Mouse (Mus musculus) heart, postnatal 0 days (tissue): ENCODE data around the gene Fam172a. TPM values are rescaled to one million over a fixed set of nuclear protein-coding genes. Genes with fewer than 3 reads are reported as not detected.

Experiments
- ATAC-seq: fragments of 200-750 bp; cut with Nextera tagmentation; 2 replicates; pipeline ENCODE4 v1.8.0; 2017; ENCODE audit warnings: low read depth, moderate number of reproducible peaks, moderate library complexity; ENCODE audit not compliant: insufficient read depth
- DNase-seq: peaks from one replicate; pipeline ENCODE4 v3.0.0-alpha.2; 2016; ENCODE audit warnings: low spot score
- H3K27ac ChIP-seq: fragments of 300-500 bp; sonication (generic); 2 replicates; pipeline ENCODE4 v1.5.1; 2014; ENCODE audit warnings: low read depth, mild to moderate bottlenecking
- H3K27me3 ChIP-seq: fragments of 300-500 bp; sonication (generic); 2 replicates; pipeline ENCODE4 v1.6.1; 2014; ENCODE audit warnings: low read length, mixed read lengths; ENCODE audit not compliant: control insufficient read depth, insufficient read depth
- H3K36me3 ChIP-seq: fragments of 300-500 bp; sonication (generic); replicated peaks from 2 replicates; pipeline ENCODE4 v1.6.1; 2014; ENCODE audit warnings: low read length, mixed read lengths; ENCODE audit not compliant: control insufficient read depth, insufficient read depth
- H3K4me1 ChIP-seq: fragments of 300-500 bp; sonication (generic); 2 replicates; pipeline ENCODE4 v1.6.1; 2014; ENCODE audit warnings: antibody characterized with exemption; ENCODE audit not compliant: control insufficient read depth, insufficient read depth
- H3K4me2 ChIP-seq: fragments of 300-500 bp; sonication (generic); 2 replicates; pipeline ENCODE4 v1.6.1; 2014; ENCODE audit warnings: low read depth, mild to moderate bottlenecking, low read length, moderate library complexity
- H3K4me3 ChIP-seq: fragments of 300-500 bp; sonication (generic); 2 replicates; pipeline ENCODE4 v1.5.1; 2014; ENCODE audit warnings: low read depth, low read length
- H3K9ac ChIP-seq: fragments of 300-500 bp; sonication (generic); replicated peaks from 2 replicates; pipeline ENCODE4 v1.6.1; 2014; ENCODE audit warnings: low read depth, low read length, mixed read lengths
- H3K9me3 ChIP-seq: fragments of 300-500 bp; sonication (generic); replicated peaks from 2 replicates; pipeline ENCODE4 v1.6.1; 2016; ENCODE audit warnings: low read length; ENCODE audit not compliant: control insufficient read depth
- CTCF ChIP-seq: IDR thresholded peaks from 2 replicates; pipeline ENCODE4 v1.5.1; 2016; ENCODE audit warnings: antibody characterized with exemption, control low read depth, low read depth
- EP300 ChIP-seq: IDR thresholded peaks from 2 replicates; pipeline ENCODE4 v1.6.1; 2016; ENCODE audit warnings: antibody characterized with exemption, low read depth
- WGBS: fragments of 180-500 bp; shearing (Covaris S2); extraction: QIAGEN DNeasy Blood & Tissue Kit; methylation state at CpG from one replicate; pipeline ENCODE4 v1.1.7; 2014; 5-methylcytosine and 5-hydroxymethylcytosine counted together
- polyA plus RNA-seq: library from polyadenylated mRNA; unstranded; fragments of >200 nt; fragmentation: Nextera tagmentation; extraction: Ambion mirVana; gene quantifications from 2 replicates; pipeline ENCODE4 v1.2.1, GENCODE M21; 2015
- total RNA-seq: library from RNA; depleted of rRNA; stranded (reverse); fragments of >200 nt; gene quantifications from 2 replicates; pipeline ENCODE4 v1.2.3, GENCODE M21; 2014; ENCODE audit warnings: low replicate concordance

Gene Fam172a
- total and polyA plus RNA-seq, 2 experiments from 2014 or later = 11.2 to 14.8 TPM

DNA sequence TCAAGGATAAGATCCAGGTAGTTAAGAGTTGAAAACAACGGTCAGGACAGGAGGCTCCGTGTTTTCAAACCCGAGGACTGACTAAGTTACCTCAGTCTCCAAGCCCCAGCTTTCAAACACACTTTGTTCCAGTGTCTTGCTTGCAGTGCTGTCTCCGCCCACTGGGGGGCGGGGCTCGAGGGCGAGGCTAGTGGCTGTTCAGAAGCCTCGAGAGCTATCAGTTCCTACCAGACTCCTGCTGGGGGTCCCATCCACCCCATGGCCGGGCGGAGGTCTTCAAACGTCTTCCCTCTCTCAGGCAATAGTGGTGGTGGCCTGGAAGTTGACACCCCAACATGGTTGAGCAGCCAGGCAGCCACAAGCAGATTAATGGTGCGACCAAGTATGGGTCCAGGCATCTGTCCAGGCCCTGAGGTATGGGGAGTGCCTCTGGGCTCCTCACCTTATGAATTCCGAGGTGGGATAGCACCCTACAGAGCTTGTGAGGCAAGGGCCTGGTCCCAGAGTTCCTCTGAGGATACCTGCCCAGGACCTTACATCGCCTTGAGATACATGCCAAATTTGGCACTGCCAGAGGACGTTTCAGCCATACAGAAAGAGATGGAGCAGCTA is 323.0 kb downstream of the Fam172a start, which contains the start of gene Pou5f2:
Gene Pou5f2 (plus strand): TSS at position 220 of the 612 bp plus-strand sequence.
- no peak for ATAC-seq
- no peaks in the 10 kb centered on the region for H3K4me1 ChIP-seq

DNA sequence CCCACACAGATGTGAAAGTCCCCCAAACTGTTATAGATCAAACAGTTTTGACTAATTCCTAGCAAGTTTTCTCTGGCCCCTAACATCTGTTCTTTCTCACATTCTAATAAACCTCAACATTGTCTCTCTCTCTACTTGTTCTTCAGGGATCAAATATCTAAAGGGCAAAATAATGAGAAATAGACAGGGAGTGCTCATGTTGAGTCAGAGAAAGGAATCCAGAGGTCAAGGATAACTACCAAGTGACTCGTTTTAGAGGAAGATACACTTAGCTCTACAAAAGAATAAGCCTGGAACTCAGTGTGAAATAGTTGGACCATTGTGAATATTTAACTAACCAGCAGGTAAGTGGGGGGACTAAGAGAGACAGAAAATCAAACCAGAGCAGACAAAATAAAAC is 331.0 kb downstream of the Fam172a start:
- TF ChIP-seq CTCF (no peak), EP300 (no peak)
- no peaks in the 10 kb centered on the region for H3K4me1 ChIP-seq
- no peak overlapping the region for H3K4me3 ChIP-seq
- no peak for ATAC-seq
- whole genome bisulfite sequencing = 41% methylated on average over 1 of the region's 1 CpGs
- H3K36me3 ChIP-seq = no peaks in the 10 kb centered on the region
- H3K9me3 ChIP-seq = no peaks in the 10 kb centered on the region
- H3K4me2 ChIP-seq = no peak overlapping the region
- H3K9ac ChIP-seq = no peak overlapping the region
- DNase-seq = no peak
- no peak overlapping the region for H3K27ac ChIP-seq
- no peaks in the 10 kb centered on the region for H3K27me3 ChIP-seq

More for the DNA sequence above, 323.0 kb downstream of the Fam172a start, which contains the start of gene Pou5f2:
- H3K9ac ChIP-seq = no peak within 1 kb of the TSS
- H3K4me2 ChIP-seq = no peak within 1 kb of the TSS
- no peaks in the 10 kb centered on the region for H3K27me3 ChIP-seq
- H3K36me3 ChIP-seq = no peaks in the 10 kb centered on the region
- 57% methylated on average over 15 of the region's 15 CpGs for WGBS
- no peak for TF ChIP-seq EP300
- no peak within 1 kb of the TSS for H3K27ac ChIP-seq
- no peaks in the 10 kb centered on the region for H3K9me3 ChIP-seq
- H3K4me3 ChIP-seq = no peak within 1 kb of the TSS
- no peak for DNase-seq

DNA sequence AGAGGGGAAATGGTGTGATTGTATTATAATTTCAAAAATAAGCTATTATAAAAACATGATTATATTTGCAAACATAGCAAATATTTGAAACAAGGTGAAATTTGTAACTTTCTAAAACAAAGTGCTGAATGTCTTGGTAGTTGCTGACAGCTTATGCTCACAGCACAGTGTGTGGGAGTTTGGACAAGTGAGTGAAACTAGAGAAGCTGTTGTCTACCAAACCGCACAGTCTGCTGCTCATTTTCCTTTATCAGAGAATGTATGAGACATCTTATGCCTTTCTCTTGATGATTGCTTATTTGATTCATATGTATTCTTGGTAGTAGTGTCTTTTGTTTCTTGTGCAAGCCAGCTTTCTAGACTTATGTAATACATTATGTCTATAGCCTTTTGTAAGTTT is 335.4 kb downstream of the Fam172a start:
- TF ChIP-seq CTCF = no peak
- no peak for TF ChIP-seq EP300
- Histone ChIP-seq H3K27ac (no peak overlapping the region), H3K9ac (no peak overlapping the region), H3K27me3 (no peaks in the 10 kb centered on the region), H3K4me3 (no peak overlapping the region), H3K4me1 (no peaks in the 10 kb centered on the region), H3K36me3 (no peaks in the 10 kb centered on the region), H3K4me2 (no peak overlapping the region), H3K9me3 (no peaks in the 10 kb centered on the region)
- DNase-seq = no peak
- ATAC-seq = no peak
- 54% methylated on average over 1 of the region's 1 CpGs for WGBS

DNA sequence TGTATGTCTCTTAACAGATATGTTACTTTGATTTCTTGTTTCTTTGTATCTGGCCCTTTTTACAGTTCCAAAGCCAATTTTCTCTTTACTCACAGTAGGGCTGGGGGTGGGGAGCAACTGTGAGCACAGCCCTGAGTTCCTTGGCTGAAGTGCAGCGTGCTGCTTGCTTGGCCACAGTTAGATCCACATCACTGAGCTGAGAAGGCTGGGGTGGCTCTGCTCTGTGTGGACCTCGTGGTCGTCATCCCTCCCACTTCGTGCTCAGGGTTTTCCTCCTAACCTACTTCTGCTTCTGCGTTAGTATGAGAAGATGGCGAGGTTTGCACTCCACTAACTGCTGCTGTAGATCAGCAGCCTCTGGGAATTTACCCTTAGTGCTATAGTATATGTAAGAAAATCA is 341.4 kb downstream of the Fam172a start:
- Histone ChIP-seq H3K27ac (no peak overlapping the region), H3K4me3 (no peak overlapping the region), H3K4me1 (no peaks in the 10 kb centered on the region), H3K27me3 (no peaks in the 10 kb centered on the region), H3K9ac (no peak overlapping the region), H3K36me3 (no peaks in the 10 kb centered on the region), H3K4me2 (no peak overlapping the region), H3K9me3 (no peaks in the 10 kb centered on the region)
- ATAC-seq = no peak
- TF ChIP-seq EP300 (no peak), CTCF (no peak)
- 68% methylated on average over 6 of the region's 6 CpGs for WGBS
- DNase-seq = no peak

DNA sequence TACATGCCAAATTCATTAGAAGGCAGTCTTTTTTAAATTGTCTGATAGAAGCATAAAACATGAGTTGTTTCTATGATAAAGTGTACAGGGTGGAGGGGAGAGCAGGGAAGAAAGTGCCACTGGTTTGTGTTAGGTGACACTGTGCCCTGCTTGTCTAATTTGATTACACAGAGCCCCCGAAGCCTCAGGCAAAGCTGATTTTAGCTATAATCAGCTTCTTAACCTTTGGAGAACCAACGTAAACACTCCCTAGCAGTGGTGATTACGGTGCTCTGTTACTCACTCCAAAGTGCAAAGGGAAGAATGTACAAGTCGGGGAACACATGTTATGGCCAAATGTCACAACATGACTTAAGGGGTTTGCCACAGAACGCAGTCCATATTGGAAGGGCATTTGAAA is 343.3 kb downstream of the Fam172a start:
- 36% methylated on average over 5 of the region's 5 CpGs for WGBS
- H3K4me1 ChIP-seq = no peaks in the 10 kb centered on the region
- no peak overlapping the region for H3K4me2 ChIP-seq
- DNase-seq (no peak), ATAC-seq (no peak)
- H3K36me3 ChIP-seq = no peaks in the 10 kb centered on the region
- no peaks in the 10 kb centered on the region for H3K27me3 ChIP-seq
- no peaks in the 10 kb centered on the region for H3K9me3 ChIP-seq
- TF ChIP-seq EP300 (no peak), CTCF (no peak)
- H3K4me3 ChIP-seq = no peak overlapping the region
- H3K27ac ChIP-seq = no peak overlapping the region
- no peak overlapping the region for H3K9ac ChIP-seq

DNA sequence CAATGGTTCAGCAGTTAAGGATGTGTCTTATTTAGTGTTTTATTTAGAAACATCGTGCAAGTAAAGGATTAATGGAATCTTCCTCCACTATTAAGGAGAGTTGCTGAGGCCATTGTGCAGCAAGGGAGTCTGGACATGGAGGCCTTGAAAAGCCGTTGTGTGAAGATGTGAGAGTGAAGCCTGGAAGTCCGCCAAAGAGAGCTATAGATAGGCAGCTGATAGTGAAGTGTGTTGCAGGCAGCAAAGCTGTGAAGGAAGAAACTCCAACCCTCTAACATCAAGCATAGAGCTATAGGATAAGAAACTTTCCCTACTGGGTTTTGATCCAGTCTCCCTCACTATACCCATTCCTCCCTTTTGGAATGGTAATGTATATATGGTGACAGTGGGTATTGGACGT is 385.9 kb downstream of the Fam172a start:
- DNase-seq (no peak), ATAC-seq (no peak)
- H3K4me1 ChIP-seq = 0 out of 2 replicates have a peak, but pooled peaks cover 2% of the 10 kb centered on the region
- no peak overlapping the region for H3K4me2 ChIP-seq
- H3K9me3 ChIP-seq = no peaks in the 10 kb centered on the region
- H3K36me3 ChIP-seq = no peaks in the 10 kb centered on the region
- 42% methylated on average over 4 of the region's 4 CpGs for WGBS
- no peak overlapping the region for H3K4me3 ChIP-seq
- no peak overlapping the region for H3K27ac ChIP-seq
- no peak overlapping the region for H3K9ac ChIP-seq
- no peaks in the 10 kb centered on the region for H3K27me3 ChIP-seq
- TF ChIP-seq EP300 (no peak), CTCF (no peak)
